Mouse (Mus musculus) embryo, embryonic 11 days (tissue): ENCODE measurements around the gene Srrm3.

Source experiments
- DNase-seq: peaks from one replicate; pipeline ENCODE4 v3.0.0-alpha.2; 2015

The Srrm3 gene

DNA sequence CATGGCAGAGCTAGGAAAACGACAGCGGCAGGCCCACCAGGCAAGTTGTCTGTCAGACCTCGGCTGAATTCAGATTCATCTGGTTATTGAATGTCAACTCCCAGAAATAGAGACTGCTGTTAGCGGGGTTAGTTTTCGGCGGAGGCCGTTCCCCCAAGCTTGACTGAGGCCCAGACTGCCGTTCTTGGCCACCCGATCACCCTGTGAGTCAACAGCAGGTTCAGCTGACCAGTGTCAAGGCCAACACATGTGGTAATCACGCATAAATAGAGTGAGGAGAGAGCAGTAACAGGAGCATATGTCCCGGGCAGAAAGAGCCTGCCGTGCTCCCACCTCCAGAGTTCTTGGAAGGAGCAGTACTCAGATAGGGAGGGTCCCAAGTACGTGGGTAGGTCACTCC lies 100.6 kb downstream of the Srrm3 start:
- no peak for DNase-seq

DNA sequence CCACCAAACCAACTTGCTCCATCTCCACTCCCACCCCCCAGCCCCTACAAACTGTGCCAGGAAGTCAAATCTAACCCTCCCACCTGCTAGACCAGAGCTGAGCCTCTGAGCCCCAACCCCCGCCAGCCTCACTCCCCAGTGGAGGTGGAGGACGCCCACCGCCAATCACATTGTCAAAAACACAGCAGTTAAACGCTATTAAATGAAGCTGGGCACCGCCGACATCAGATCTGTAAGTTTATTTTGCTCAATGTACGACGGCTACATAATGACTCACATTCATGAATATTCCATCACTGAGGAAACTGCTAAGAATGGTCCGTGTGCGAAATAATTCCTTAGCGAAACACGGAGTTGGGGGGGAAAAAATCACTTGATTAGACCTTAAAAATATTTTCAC lies 101.5 kb downstream of the Srrm3 start:
- DNase-seq = no peak

DNA sequence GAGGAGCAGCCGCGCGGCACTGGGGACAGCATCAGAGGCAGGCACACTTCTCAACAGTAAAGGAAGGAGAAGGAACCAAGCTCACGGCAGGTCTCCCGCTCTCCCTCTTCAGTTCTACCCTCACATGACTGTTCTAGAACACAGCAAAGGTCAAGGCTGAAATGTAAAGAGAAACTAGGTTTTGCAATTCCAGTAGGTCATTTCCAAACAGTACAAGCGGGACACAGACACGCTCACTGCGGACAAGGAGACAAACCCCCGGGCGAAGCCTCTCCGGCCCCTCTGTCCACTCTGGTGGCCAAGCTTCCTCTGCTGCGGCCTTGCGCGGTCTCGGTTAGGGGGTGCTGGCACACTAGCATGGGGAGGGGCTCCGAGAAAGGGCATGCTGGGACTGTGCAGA lies 102.3 kb downstream of the Srrm3 start:
- DNase-seq = no peak

DNA sequence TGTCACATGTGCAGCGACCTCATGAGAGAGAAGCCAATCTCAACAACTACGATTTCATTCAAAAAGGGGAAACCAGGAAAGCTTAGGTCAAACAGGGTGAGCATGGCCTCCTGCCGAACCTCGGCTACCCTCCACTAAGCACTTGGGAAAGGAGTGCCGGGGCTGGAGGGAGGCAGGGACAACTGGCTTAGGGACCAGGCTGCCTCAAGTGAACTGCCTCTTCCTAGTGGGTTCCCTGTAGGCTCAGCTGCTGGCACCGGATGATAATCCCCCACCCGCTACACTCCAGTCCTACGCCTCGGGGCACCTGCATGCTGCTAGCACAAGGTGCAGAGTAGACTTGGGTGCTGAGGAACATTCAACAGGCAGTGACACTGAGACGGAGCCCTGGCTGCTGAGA lies 103.0 kb downstream of the Srrm3 start:
- DNase-seq = no peak

DNA sequence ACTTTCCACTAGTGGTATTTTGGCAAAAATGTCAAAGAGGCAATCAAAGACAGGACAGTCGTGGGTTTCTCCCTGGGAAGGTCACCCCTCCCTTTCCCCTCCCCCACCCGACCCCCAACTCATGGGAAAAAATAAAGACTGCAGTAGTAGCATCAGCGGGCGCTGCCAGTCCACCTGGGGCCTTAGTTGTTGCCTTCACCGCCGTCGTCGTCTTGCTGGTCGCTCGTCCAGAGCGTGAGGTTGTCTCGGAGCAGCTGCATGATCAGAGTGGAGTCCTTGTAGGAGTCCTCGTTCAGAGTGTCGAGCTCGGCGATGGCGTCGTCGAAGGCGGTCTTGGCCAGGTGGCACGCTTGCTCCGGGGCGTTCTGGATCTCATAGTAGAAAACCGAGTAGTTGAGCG lies 104.1 kb downstream of the Srrm3 start:
- DNase-seq = no peak

DNA sequence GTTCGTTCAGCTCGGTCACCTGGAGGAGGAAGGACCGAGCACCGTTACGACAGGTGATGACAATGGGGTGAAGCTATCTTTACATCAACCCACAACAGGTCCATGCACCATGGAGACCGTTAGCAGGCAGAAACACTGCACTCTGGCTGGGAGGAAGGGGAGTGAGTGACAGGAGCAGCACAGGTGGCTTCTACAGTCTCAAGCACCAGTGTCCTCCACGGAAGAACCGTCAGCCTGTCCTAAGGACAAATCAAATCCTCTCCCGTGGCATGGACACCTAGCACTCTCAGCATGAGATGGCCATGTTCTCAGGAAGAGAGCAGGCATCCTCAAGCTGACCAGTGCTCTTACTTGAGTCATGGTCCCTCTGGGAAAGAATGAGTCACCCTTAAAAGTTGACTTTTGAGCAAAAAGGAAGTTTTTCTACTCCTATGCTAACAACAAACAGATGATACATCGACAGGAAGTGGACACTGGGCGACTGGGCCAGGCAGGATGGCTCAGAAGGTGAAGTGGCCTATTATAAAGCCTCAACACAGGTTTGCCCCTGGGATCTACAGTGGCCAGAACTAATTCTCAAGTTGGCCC lies 105.0 kb downstream of the Srrm3 start:
- DNase-seq = no peak

DNA sequence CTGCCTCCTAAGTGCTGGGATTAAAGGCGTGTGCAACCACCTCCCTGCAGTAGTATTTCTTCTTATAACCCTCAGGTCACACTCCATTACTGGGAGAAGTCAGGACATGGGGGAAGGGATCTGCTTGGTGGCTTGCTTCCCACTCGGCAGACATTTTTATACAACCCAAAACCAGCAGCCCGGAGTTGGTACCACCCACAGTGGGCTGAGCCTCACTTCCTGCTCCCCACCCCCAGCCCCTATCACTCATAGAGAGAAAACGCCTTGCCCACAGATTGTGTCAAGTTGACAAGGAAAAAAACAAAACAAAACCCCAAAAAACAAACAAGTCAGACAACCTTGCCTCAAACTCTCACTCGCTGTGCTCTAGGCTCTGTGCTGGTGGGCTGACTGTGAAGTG lies 106.5 kb downstream of the Srrm3 start:
- no peak for DNase-seq

DNA sequence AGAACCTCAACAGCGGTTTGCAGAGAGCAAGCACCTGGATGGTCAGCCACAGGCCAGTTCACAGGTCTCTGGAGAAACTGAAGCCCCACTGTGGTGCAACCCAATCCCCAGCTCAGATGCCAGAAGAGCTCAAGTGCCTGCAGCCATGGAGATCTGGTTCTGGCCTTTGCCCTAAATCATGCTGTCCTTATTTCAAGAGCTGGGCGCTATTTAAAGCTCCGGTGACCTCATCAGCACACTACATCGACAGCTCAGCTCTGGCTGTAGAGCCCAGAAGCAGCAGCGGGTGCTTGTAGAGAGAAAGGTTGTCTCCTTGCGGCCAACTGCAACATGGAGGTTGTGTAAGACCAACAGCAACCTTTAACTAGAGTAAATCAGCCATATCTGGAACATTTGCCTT lies 107.5 kb downstream of the Srrm3 start:
- DNase-seq = no peak

DNA sequence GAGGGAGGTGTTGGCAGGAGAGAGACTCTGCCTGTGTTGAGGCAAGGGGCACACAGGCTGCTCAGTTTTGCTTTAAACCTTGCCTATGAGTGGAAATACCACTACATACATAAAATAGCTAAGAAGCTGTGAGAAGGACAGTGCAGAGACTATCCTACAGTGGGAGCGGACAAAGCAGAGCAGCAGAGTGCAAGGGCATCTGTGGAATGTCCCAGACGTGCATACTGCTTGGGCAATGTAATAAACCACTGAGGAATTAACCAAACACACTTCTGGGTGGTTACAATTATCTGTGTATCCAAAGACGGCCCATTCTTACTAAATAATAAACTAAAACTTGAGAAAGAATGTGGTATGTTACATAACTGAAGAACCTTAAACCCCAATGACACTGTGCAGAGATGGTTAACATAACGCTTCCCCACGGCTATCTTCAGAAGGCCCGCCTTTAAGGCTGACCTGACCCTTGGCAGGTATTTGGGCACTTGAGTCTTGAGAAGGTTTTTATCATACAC lies 109.4 kb downstream of the Srrm3 start:
- no peak for DNase-seq

DNA sequence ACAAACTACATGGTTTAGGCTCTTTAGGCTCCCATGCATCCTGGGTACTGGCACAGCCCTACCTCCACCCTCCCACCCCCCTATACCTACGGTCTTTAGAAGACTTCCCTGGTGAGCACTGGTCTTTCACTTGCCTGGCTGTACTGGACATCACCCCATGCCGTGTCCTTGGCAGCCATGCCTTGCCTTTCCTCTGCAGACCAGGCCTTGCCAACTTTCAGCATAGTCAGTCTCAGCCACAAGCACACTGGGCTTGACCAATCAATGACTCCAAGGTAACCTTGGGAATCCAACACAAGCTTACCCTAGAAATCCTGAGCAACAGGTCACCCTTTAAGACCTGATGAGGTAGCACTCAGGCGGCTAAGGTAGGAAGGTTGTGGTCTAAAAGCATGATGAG lies 109.9 kb downstream of the Srrm3 start:
- no peak for DNase-seq

DNA sequence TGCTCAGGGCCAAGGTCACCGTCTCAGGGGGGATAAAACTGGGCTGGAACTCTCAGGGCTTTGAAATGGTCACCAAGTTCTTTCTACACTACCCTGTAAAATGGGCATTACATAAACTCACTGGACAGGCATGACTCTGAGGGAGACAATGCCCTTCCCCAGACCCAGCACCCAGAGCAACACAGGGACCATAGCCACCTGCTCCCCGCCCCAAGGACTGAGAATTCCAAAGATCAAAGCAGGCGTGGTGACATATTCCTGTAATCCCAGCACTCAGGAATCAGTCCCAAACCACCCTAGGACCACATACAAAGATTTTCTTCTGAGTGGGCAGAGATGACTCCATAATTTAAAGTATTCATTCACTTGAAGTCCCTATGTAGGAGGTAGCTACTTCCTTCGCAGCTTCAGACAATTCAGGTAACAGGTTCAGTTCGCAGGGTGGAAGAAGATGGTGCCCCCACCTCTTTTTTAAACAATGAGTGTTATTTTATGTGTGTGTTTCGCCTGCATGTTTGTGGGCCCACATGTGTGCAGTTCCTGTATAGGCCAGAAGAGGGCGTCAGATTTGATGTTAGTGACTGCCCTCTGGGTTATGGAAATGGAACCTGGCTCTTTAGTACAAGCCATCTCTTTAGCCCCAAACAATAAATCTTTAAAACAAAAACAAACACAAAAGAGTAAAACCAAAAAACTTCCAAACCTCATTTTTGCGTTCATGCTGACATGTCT lies 110.8 kb downstream of the Srrm3 start:
- DNase-seq = no peak

DNA sequence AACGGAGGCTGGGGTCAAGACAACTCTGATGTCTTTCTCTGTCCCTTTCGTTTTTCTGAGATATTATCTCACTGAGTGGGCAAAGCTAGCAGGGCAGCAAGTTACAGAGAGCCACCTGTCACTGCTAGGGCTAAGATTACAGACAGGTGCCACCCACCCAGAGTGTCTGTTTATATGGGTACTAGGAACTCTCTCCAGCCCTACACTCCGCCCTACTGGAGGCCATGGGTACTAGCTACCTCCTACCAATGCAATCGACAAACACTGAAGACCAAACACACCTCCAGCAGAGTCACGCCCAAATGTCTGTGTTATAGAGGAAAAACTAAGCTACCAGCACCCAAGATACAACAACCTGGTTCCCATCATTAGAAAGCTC lies 111.4 kb downstream of the Srrm3 start:
- DNase-seq = no peak

DNA sequence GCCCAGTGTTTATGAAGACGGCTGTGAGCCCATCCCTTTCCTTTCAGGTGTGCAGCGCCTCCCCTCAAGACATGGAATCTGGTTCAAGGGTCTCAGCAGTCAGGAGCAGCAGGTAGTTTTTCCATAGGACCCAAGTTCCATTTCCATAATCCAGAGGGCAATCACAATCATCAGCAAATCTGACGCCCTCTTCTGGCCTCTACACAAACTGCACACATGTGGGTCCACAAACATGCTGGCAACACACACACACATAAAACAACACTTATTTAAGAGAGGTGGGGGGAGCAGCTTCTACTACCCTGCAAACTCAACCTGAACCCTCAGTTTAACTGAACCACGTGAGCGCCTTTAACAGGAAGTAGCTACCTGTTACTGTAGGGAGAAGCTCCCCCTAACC lies 111.9 kb downstream of the Srrm3 start:
- DNase-seq = no peak

DNA sequence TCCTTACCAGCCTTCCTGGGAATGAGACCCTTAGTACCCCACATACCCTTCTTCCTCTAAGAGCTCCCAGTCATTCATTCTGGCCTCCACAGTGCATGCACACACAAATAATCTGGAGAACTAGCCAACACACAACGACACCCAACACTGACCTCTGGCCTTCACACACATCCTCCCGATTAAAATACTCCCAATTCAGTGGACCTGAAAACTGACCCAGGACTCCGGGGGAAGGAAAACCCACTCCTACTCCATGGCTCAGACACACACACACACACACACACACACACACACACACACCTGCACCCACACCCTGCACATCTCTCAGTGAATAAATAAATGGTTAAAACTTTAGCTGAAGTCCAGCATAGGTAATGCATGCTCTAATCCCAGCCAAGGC lies 113.2 kb downstream of the Srrm3 start:
- DNase-seq = no peak

DNA sequence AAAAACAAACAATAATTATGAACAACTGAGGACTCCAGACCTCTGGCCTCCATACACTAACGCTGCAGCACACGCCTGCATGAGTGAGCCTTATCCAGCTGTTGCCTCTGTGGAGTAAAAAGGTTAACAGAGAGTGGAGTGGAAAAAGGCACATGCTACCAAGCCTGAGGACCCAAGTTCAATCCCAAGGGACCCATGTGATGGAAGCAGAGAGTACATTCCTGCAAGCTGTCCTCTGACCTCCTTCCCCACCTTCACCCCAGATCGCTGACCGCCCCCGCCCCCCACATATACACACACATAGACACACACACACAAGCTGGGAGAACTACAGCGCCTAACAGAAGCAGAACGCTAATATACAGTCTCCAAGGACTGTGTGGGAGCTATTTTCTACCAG lies 117.2 kb downstream of the Srrm3 start:
- no peak for DNase-seq
